Mouse (Mus musculus) lung, postnatal 4 days (tissue): ENCODE measurements around the gene Gstm2.

Experiments used
- DNase-seq, 2 experiments: peaks; one replicate each; pipeline ENCODE4 v3.0.0; 2021

The Gstm2 gene

DNA sequence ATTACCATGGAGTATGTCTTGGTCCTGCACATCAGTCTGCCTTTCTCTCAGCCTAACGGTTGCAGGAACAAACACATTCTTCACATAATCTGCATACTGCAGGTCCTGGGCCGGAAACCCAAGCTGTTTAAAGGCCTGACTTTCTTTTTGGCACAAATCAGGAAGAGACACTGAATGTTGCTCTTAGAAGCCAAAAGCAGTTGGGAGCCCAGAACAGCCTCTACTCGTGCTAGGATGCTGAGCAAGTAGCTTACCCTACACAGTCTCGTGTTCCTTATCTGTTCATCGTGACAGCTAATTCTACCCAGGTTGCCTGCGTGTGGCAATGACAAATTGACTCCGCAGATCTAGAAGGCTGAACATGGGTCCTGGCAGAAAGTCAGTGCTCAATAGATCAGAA is 45.7 kb downstream of the Gstm2 start:
- no peak for DNase-seq

DNA sequence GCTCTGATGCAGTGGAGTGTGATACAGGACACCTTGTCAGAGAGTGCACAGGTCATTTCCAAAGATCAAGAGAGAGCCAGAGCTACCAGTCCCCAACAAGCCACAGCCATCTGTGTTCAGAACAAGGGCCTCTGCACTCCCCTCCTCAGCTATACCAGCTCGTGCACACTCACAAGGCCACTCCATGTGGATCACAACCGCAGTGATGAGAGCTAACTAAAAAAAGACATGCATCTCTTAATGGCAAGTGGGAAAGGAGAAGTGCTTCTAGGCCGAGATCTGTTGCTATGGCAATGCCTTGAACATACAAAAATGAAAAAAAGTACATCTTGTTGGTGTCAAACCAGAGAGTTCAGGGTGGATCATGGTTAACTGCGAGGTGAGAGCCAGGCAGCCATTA is 46.4 kb downstream of the Gstm2 start:
- DNase-seq = no peak

DNA sequence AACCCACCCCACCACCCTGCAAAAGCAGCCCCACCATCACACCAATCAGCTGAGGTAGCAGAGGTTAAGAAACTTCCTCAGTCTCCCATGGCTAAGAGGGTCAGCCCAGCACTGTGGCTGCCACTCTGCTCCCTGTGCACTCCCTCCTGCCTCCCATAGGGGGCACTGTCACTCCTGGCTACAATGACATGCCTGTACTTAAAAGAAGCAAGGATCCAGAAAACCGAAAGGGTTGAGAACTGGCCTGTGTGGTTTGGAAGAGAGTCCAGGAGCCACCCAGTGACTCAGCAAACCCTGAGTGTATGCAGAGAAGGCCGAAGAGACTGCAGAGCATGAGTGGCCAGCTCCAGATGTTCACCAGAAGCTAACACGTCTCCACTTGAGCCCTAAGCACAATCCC is 46.9 kb downstream of the Gstm2 start:
- peak; percentile 71 to 77 for DNase-seq

GRCm38 (mm10) chr3:107935888-107936287 is 50.4 kb downstream of the Gstm2 start:
- DNase-seq = no peak

DNA sequence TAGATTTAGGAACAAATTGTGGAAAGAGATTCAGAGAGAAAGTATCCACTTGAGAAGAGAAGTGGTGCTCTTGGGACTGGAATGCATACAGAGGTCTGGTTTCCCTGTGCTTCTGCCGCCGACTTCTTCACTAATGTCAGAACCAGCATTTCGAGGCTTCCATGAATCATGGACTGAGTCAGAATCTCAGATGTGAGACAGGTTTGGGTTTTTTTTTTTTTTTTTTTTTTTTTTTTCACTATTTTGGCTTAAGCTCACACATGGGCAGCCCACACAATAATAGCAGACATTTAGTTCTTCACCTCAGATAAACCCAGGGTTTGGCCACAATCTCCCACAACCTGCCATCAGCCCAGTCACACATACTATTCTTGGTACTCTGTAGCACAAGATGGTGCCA is 51.0 kb downstream of the Gstm2 start:
- no peak for DNase-seq

DNA sequence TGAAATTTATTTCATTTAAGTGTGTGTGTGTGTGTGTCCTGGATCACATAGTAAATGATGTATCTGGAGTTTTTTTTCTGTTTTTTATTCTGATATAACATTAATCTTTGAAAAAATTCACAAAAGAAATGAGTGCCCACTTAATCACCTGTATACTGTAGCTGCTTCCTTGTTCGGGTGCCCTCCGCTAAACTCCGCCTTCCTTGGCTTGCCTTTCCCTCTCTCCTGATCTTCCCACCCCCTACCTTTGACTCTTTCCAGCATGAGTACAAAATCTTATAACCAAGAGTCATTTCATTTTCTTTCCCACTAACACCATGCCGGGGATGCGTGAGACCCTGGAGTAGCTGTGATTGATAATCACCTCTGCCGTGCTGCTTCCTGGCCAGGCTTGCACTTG is 54.1 kb downstream of the Gstm2 start:
- no peak for DNase-seq
